Mouse (Mus musculus): ENCODE data around the gene Dgat2. TPM values are rescaled to one million over a fixed set of nuclear protein-coding genes. Genes with fewer than 3 reads are reported as not detected.

The Dgat2 gene
- total RNA-seq, 2 experiments from 2014 or later, result 492 to 561 TPM

GRCm38 (mm10) chr7:99193926-99194325 lies 11.4 kb upstream of the Dgat2 start:
- DNase-seq, result no peak

GRCm38 (mm10) chr7:99191411-99191810 lies 8.9 kb upstream of the Dgat2 start:
- DNase-seq, result no peak

- DNase-seq, result no peak
These were observed 7.4 kb upstream of the Dgat2 start for GRCm38 (mm10) chr7:99189885-99190284.

DNA sequence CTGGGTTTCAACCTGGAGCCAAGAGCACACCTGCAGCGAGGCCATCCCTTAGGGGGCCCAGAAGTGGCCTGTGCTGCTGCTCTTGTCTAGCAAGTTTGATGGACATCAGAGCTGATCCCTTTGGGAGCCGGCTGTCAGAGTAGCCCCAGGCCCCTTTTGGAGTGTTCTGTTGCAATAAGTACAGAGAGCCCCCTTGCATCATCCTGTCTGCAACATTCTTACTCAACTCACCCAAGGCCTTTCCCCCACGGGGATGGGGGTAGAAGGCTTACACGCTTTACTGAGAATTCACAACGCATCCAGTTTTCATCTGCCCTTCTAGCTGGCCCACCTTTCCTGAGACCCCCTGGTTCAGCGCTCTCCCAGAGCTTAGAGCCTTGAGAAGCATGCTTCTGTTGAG lies 6.1 kb upstream of the Dgat2 start:
- DNase-seq, result peak; percentile 70

GRCm38 (mm10) chr7:99187451-99187850 lies 4.9 kb upstream of the Dgat2 start:
- peak; percentile 63 for DNase-seq

- no peak for DNase-seq
These were observed 2.9 kb upstream of the Dgat2 start for GRCm38 (mm10) chr7:99185405-99185804.

- DNase-seq, result no peak
These were observed 1.2 kb upstream of the Dgat2 start for GRCm38 (mm10) chr7:99183751-99184150.

- DNase-seq, result no peak
These were observed 694 bp downstream of the Dgat2 start for GRCm38 (mm10) chr7:99181619-99182431.

DNA sequence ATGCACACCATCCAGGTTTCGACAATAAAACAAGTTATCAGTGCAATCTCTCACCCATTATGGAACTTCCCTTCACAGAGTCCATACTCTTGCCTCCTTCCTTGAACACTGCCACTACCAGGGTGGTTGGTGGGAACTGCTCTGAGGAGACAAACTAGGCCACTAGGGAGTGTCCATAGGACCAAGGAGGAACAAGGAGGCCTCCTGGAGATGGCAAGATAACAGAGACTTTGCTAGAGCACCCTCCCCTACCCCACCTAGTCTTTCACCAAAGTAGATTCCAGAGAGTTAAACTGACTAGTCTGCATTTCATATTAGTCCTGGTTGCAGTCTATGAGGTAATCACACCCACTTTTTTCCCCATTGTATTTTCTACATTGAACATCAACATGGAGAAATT lies 2.4 kb downstream of the Dgat2 start:
- no peak for DNase-seq

GRCm38 (mm10) chr7:99179271-99179670 lies 3.2 kb downstream of the Dgat2 start:
- DNase-seq, result no peak

- DNase-seq, result no peak
These were observed 5.1 kb downstream of the Dgat2 start for GRCm38 (mm10) chr7:99177386-99177785.

GRCm38 (mm10) chr7:99175666-99176065 lies 6.9 kb downstream of the Dgat2 start:
- DNase-seq, result no peak

DNA sequence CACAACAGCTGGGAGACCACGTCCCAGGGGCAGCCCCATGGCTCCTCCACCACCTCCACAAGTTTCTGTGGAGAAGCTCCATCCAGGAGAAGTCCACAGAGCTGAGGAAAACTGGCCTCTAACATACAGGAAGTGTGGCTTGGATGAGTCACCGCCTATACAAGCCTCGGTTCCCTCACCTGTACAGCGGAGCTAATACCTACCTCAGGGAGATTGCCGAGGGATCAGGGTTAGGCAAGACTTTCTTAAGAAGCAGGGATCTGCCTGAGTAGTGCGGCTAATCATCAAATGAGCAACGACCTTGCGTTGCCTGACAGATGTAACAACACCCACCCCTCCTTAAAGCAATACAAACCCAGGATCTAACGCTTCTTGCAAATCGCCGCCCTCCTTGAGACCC lies 7.4 kb downstream of the Dgat2 start:
- no peak for DNase-seq

- DNase-seq, result no peak
These were observed 8.5 kb downstream of the Dgat2 start for GRCm38 (mm10) chr7:99174006-99174405.

GRCm38 (mm10) chr7:99172898-99173297 lies 9.6 kb downstream of the Dgat2 start:
- no peak for DNase-seq

- no peak for DNase-seq
These were observed 10.6 kb downstream of the Dgat2 start for GRCm38 (mm10) chr7:99171730-99172463.

DNA sequence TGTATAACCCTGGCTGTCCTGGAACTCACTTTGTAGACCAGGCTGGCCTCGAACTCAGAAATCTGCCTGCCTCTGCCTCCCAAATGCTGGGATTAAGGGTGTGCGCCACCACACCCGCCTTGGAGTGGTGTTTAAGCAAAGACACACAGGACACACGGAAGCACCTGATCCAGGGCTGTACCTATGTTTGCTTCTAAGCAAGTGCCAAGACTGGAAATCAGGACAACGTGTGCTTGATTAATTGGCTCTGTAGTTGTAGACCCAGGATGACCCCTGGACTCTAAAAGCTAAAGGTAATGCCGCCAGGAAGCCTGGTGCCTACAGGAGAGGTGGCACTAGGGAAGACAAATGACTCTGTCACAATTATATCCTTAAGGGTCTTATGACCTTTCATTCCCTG lies 12.0 kb downstream of the Dgat2 start:
- DNase-seq, result no peak

DNA sequence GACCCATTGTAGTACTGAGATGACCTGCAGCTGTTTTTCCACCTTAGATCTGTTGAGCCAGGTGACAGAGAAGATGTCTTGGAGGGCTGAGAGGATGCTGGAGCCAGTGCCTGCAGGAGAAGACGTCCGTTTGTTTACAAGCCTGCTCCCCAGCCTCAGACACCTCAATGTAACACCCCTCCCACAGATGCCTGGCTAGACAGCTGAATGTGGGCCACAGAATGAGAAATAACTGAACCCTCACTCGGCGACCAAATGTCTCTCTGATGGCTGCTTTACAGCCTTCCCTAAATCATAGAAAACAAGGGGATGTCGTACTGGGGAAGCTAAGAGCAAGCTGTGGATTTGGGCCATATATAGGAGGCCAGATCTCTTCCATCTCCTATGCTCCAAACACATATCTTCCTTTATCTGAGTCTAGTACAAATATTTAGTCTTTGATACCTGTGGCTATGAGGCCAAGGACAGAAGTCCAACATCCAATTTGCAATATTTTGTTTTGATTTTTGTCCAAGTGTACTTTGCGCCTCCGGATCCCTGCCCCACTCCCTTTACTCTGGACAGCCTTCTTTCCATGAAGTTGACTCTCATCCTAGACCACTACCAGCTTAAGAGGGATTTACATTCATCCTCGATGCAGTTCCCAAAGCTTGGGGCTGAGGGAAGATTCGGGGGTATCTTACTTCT lies 12.7 kb downstream of the Dgat2 start:
- DNase-seq, result no peak

DNA sequence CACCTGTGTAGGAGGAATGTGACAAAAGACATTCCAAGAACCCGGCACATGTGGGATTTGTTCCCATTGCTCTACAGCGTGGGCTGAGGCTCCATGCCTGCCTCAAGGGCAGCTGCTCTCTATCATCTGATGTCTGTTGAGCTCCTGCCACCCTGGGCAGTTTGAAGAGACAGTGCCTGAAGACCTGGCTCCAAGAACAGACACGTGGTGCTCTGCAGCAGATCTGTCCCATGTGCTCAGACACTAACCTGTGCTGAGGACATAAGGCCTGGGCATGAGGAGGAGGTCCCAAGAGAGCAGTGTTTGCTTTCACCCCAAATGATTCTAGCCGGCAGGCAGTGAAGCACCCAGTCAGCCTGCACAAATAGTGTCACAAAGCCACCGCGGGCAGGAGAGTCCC lies 13.8 kb downstream of the Dgat2 start:
- DNase-seq, result no peak

GRCm38 (mm10) chr7:99167939-99168338 lies 14.6 kb downstream of the Dgat2 start:
- DNase-seq, result no peak

DNA sequence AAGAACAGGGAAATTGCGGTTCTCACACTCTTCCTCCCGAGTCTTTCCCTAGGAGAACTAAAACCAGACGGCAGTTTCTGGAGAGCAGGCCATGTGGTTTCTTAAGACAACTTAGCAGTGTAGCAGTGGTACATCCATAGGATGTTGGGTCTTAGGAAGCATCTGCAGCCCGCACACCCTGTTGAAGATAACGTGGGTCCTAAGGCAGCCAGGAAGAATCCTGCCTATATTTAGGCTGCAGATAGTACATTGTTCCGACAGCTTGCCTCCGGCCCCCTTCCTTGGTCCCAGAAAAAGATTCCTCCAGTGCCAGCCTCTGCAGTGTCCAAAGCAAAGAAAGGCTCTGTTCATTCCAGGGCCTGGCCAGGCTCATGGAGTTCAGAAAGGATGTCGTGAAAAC lies 16.4 kb downstream of the Dgat2 start:
- DNase-seq, result no peak

- no peak for DNase-seq
These were observed 17.6 kb downstream of the Dgat2 start for GRCm38 (mm10) chr7:99164873-99165410.

- DNase-seq, result no peak
These were observed 20.1 kb downstream of the Dgat2 start for GRCm38 (mm10) chr7:99162462-99162861.
